Mouse (Mus musculus) adrenal gland, postnatal 0 days (tissue): ENCODE measurements around the gene Drc7. TPM values are rescaled to one million over a fixed set of nuclear protein-coding genes. Genes with fewer than 3 reads are reported as not detected.

Source experiments
- polyA plus RNA-seq: library from polyadenylated mRNA; unstranded; fragments of >200 nt; fragmentation: Nextera tagmentation; extraction: Ambion mirVana; gene quantifications from 2 replicates; pipeline ENCODE4 v1.2.1, GENCODE M21; 2015

Drc7 gene
- polyA plus RNA-seq, result not detected in 2 replicates

DNA sequence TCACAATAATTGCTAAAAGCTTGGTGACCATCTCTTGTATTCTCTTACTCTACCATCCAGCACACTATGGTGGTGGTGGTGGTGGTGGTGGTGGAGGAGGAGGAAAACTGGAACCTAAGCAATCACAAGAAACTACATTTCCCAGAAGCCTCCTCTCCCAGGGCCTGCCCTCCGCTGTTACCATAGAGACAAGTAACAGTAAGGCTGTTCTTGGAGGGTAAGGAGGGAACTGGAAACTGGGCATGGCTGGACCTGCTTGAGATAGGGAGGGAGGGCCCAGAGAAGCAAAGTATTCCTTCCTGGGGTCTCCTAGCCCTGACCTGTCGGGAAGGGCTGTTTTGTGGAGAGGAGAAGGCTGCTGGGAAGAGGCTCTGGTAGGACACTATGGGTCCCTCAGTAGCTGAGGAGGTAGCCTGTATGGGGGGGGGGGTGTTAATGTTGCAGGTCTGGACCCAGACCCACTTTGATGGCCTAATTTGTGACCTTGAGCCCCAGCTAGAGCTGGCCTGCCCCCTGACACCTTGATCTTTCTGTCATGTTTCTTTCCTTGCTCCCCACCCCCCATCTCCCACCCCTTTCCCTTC lies at the start of gene Drc7:
Gene Drc7, plus strand, starts transcription at position 177 of the 584 bp plus-strand sequence.

GRCm38 (mm10) chr8:95017451-95017850 lies 37.5 kb upstream of the Drc7 start, which contains the start of gene Adgrg3:
Gene Adgrg3, plus strand, starts transcription at chr8:95017692.

DNA sequence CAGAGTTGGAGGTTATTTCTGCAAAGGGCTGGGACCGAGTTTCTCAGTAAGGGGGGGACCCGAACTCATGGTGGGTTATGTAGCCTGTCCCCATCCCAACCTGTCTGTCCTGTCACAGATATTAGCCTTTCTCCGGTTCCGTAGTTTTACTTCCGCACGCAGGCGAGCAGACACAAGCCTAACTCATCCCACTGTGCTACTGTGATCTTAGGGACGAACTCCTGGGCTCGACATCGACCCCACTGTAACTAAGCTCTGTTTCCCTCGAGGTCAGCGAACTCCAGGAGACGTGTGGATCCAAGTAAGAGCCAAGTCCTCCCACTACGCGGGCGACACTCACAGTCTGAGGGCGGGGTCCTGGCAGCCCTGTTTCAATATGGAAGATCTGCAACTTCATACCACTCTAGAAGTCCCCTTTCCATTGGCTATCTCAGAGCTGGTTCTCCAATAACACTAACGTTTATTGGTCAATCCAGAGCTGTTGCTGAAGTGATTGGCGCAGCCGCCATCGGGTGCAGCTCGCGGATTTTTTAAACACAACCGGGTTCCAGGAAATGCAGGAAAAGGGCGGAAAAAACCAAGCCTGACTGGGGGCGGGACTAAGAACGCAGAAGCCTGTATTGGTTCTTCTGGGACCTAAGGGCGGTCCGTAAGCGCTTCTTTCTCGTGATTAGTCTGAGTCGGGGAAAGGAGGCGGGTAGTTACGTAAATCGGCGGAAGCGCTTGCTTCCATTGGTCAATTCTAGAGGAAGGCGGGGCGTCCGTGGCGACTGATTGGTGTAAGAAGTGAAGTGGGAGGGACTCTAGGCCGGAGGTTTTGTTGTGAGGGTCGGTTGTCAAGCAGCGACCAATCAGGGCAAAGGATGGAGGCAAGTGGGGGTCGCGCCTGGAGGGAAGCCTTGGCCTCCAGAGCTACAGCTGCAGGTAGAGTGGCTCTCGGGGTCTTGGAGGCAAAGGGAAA lies 25.8 kb downstream of the Drc7 start, which contains the start of gene Katnb1:
Gene Katnb1, plus strand, starts transcription at position 806 of the 961 bp plus-strand sequence.

Other genes with a start within 250 kb of the Drc7 start
- gene Ccl17, start 244.7 kb upstream of the Drc7 start, polyA plus RNA-seq, result 1.1 and 1.2 TPM in 2 replicates
- 96.9 and 125 TPM in 2 replicates for gene Coq9, start 216.8 kb upstream of the Drc7 start, polyA plus RNA-seq
- gene Ciapin1, start 216.7 kb upstream of the Drc7 start, polyA plus RNA-seq, result 78.5 and 86.3 TPM in 2 replicates
- 88.1 and 91.8 TPM in 2 replicates for gene Polr2c, start 197.7 kb upstream of the Drc7 start, polyA plus RNA-seq
- 14.9 and 15.1 TPM in 2 replicates for gene Dok4, start 178.8 kb upstream of the Drc7 start, polyA plus RNA-seq
- 16.4 and 20.7 TPM in 2 replicates for gene Ccdc102a, start 137.0 kb upstream of the Drc7 start, polyA plus RNA-seq
- 0.08 and 0.16 TPM in 2 replicates for gene Adgrg5, start 131.4 kb upstream of the Drc7 start, polyA plus RNA-seq
- gene Adgrg1, start 80.4 kb upstream of the Drc7 start, polyA plus RNA-seq, result 14.0 and 15.7 TPM in 2 replicates
- gene Adgrg3, start 37.4 kb upstream of the Drc7 start, polyA plus RNA-seq, result 2.0 and 6.2 TPM in 2 replicates
- gene Katnb1, start 26.1 kb downstream of the Drc7 start, polyA plus RNA-seq, result 13.4 and 14.0 TPM in 2 replicates
- 34.6 and 61.9 TPM in 2 replicates for gene Kifc3, start 147.7 kb downstream of the Drc7 start, polyA plus RNA-seq